Mouse (Mus musculus): Measurements from ENCODE around the gene Sufu. TPM values are rescaled to one million over a fixed set of nuclear protein-coding genes. Genes with fewer than 3 reads are reported as not detected.

Sufu gene
- total and polyA plus RNA-seq, 3 experiments: 11.4 to 42.5 TPM; not detected in 1

DNA sequence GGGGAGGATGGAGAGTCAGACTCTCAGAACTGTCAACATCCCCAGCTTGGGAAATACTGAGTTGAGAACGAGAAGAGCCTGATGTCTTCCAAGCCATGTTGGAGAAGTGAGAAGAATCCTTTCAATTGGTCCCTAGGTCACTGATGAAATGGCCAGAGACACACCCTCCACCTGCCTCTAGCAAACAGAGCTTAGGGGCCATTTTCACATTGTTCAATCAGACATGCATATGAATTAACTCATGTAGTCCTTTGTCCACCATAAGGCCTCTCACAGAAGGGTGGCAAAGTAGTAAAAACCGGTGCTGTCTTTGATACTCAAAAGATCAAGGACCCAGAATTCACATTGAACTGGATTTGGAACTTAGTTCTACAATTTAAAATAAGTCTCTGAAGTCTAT, 100.5 kb downstream of the Sufu start:
- H3K27ac ChIP-seq (ENCODE audit: control insufficient read depth, low read depth, low read length): no peak overlapping the region
- H3K9ac ChIP-seq (ENCODE audit: control insufficient read depth, low read depth, low read length, poor library complexity, severe bottlenecking): no peak overlapping the region
- peaks cover 15% of the 10 kb centered on the region for H3K79me2 ChIP-seq (ENCODE audit: control insufficient read depth, insufficient read depth, low read length, poor library complexity)
- peaks cover 0 to 3% of the 10 kb centered on the region in 2 experiments; a peak in 1 of 4 replicates for H3K4me1 ChIP-seq (ENCODE audit: control insufficient read depth in 1 of 2, insufficient read depth in 2 of 2, low read length in 2 of 2)
- no peaks in the 10 kb centered on the region; a peak in 1 of 4 replicates for H3K36me3 ChIP-seq (ENCODE audit: control insufficient read depth in 1 of 2, insufficient read depth in 2 of 2, low read length in 2 of 2)
- no peaks in the 10 kb centered on the region for H3K27me3 ChIP-seq (ENCODE audit: control insufficient read depth in 1 of 2, insufficient read depth in 2 of 2, low read length in 2 of 2)
- no peak for DNase-seq (ENCODE audit: low read depth, low spot score)
- no peak for TF ChIP-seq BHLHE40 (IDR thresholded peaks at IDR 0.05; ENCODE audit: borderline replicate concordance, low read depth, low read length)
- TF ChIP-seq TBP (IDR thresholded peaks at IDR 0.05; ENCODE audit: low read depth, low read length): no peak
- no peak for TF ChIP-seq POLR2A (IDR thresholded peaks at IDR 0.05; ENCODE audit: control insufficient read depth in 1 of 2, insufficient read depth in 1 of 2, low read depth in 1 of 2, low read length in 2 of 2, poor library complexity in 1 of 2)
- TF ChIP-seq RCOR1 (IDR thresholded peaks at IDR 0.05; ENCODE audit: low read depth, low read length): no peak
- no peak for TF ChIP-seq HCFC1 (IDR thresholded peaks at IDR 0.05; ENCODE audit: low read depth, low read length)
- no peak for TF ChIP-seq SIN3A (IDR thresholded peaks at IDR 0.05; ENCODE audit: low read length)
- TF ChIP-seq KAT2A (conservative IDR thresholded peaks at IDR 0.05; ENCODE audit: low read depth, low read length): no peak
- no peak for TF ChIP-seq RAD21 (IDR thresholded peaks at IDR 0.05; ENCODE audit: low read depth, low read length)
- TF ChIP-seq POLR2AphosphoS5 (IDR thresholded peaks at IDR 0.05; ENCODE audit: borderline replicate concordance, low read depth, low read length): no peak
- no peak for TF ChIP-seq MAZ (IDR thresholded peaks at IDR 0.05; ENCODE audit: low read depth, low read length)
- TF ChIP-seq CHD1 (IDR thresholded peaks at IDR 0.05; ENCODE audit: low read depth, low read length): no peak
- TF ChIP-seq TCF12 (IDR thresholded peaks at IDR 0.05; ENCODE audit: low read depth, low read length): no peak
- TF ChIP-seq ELF1 (IDR thresholded peaks at IDR 0.05; ENCODE audit: low read depth, low read length): no peak
- no peak for TF ChIP-seq ZMIZ1 (IDR thresholded peaks at IDR 0.05; ENCODE audit: low read depth, low read length)
- TF ChIP-seq CHD2 (IDR thresholded peaks at IDR 0.05; ENCODE audit: low read length): no peak
- no peaks in the 10 kb centered on the region for H3K9me3 ChIP-seq (replicated peaks; ENCODE audit: insufficient read depth, low read length)
- no peak overlapping the region for H3K4me3 ChIP-seq (ENCODE audit: control insufficient read depth in 1 of 2, insufficient read depth in 1 of 2, low read depth in 2 of 2, low read length in 2 of 2)

DNA sequence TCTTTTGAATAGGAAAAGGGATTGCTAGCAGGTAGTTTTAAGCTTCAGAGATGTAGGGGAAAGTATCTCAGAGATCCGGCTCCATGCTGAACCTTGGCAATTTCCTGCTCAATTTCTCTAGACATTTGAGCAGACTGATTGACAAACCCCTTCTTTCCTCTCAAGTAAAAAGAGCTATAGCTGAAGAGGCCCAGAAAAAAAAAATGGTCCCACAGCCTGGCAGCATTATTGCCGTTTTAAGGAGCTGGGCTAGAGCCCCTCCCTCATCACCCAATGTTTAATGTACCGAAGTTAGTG, 102.8 kb downstream of the Sufu start:
- Histone ChIP-seq H3K36me3 (ENCODE audit: control insufficient read depth in 1 of 2, insufficient read depth in 2 of 2, low read length in 2 of 2) (peaks cover 0 to under 1% of the 10 kb centered on the region in 2 experiments; a peak in 1 of 4 replicates), H3K27ac (ENCODE audit: control insufficient read depth, low read depth, low read length) (peak overlapping the region; percentile 77), H3K27me3 (ENCODE audit: control insufficient read depth in 1 of 2, insufficient read depth in 2 of 2, low read length in 2 of 2) (no peaks in the 10 kb centered on the region), H3K4me3 (ENCODE audit: control insufficient read depth in 1 of 2, insufficient read depth in 1 of 2, low read depth in 2 of 2, low read length in 2 of 2) (peak overlapping the region; percentile 55 to 62), H3K9ac (ENCODE audit: control insufficient read depth, low read depth, low read length, poor library complexity, severe bottlenecking) (peak overlapping the region; percentile 77), H3K4me1 (ENCODE audit: control insufficient read depth in 1 of 2, insufficient read depth in 2 of 2, low read length in 2 of 2) (peaks cover 0 to 5% of the 10 kb centered on the region in 2 experiments; a peak in 2 of 4 replicates), H3K79me2 (ENCODE audit: control insufficient read depth, insufficient read depth, low read length, poor library complexity) (peaks cover 37% of the 10 kb centered on the region), H3K9me3 (replicated peaks; ENCODE audit: insufficient read depth, low read length) (no peaks in the 10 kb centered on the region)
- TF ChIP-seq ZMIZ1 (IDR thresholded peaks at IDR 0.05; ENCODE audit: low read depth, low read length) (0 out of 2 replicates have a peak, but pooled peaks have one; percentile 44), E2F4 (IDR thresholded peaks at IDR 0.05; ENCODE audit: borderline replicate concordance, low read depth, low read length) (no peak), EP300 (IDR thresholded peaks at IDR 0.05; ENCODE audit: low read depth in 1 of 2, low read length in 2 of 2) (no peak), POLR2AphosphoS5 (IDR thresholded peaks at IDR 0.05; ENCODE audit: borderline replicate concordance, low read depth, low read length) (no peak), NELFE (IDR thresholded peaks at IDR 0.05; ENCODE audit: low read depth, low read length) (peak; percentile 17; the same call in 1 of the 2 replicates), JUND (IDR thresholded peaks at IDR 0.05; ENCODE audit: low read depth, low read length) (no peak), ZC3H11A (IDR thresholded peaks at IDR 0.05; ENCODE audit: low read depth, low read length) (peak; percentile 58), ETS1 (IDR thresholded peaks at IDR 0.05; ENCODE audit: low read depth, low read length) (no peak), POLR2AphosphoS2 (IDR thresholded peaks at IDR 0.05; ENCODE audit: low read length) (no peak), TBP (IDR thresholded peaks at IDR 0.05; ENCODE audit: low read depth, low read length) (peak; percentile 77; the same call in 1 of the 2 replicates), CHD2 (IDR thresholded peaks at IDR 0.05; ENCODE audit: low read length) (no peak), CHD1 (IDR thresholded peaks at IDR 0.05; ENCODE audit: low read depth, low read length) (no peak), ZNF384 (IDR thresholded peaks at IDR 0.05; ENCODE audit: low read depth, low read length) (peak; percentile 90), USF2 (IDR thresholded peaks at IDR 0.05; ENCODE audit: borderline replicate concordance in 1 of 2, insufficient read depth in 1 of 2, low read depth in 1 of 2, low read length in 2 of 2) (peak in 1 of 2 experiments; percentile 51; a peak in 2 of 4 replicates), UBTF (IDR thresholded peaks at IDR 0.05; ENCODE audit: borderline replicate concordance, insufficient read depth, low read depth, low read length) (peak; percentile 24; the same call in 1 of the 2 replicates), ZKSCAN1 (IDR thresholded peaks at IDR 0.05; ENCODE audit: low read depth, low read length) (no peak), POLR2A (IDR thresholded peaks at IDR 0.05; ENCODE audit: control insufficient read depth in 1 of 2, insufficient read depth in 1 of 2, low read depth in 1 of 2, low read length in 2 of 2, poor library complexity in 1 of 2) (peak in 1 of 2 experiments; percentile 71; a peak in 1 of 4 replicates), TCF12 (IDR thresholded peaks at IDR 0.05; ENCODE audit: low read depth, low read length) (0 out of 2 replicates have a peak, but pooled peaks have one; percentile 17), SIN3A (IDR thresholded peaks at IDR 0.05; ENCODE audit: low read length) (no peak; the same call in none of the 2 replicates)
- no peak for DNase-seq (ENCODE audit: low read depth, low spot score)
